Mouse (Mus musculus) mouse embryonic stem cell (cell line): ENCODE data around the gene Alb.

Experiments used
- in situ Hi-C, 2 experiments: fragments of 300-500 bp; cut with MboI; formaldehyde crosslinking; loops; 1 replicate in 1 of 2; 3 replicates in 1 of 2; pipeline ENCODE4 v1.14.3; 2019 to 2020; ENCODE audit warnings: low sequenced_read_pairs in 2 of 2, low pct_unique_long_range_greater_than_20kb in 1 of 2, mixed read lengths in 1 of 2; ENCODE audit not compliant: unreplicated experiment in 1 of 2

The Alb gene

DNA sequence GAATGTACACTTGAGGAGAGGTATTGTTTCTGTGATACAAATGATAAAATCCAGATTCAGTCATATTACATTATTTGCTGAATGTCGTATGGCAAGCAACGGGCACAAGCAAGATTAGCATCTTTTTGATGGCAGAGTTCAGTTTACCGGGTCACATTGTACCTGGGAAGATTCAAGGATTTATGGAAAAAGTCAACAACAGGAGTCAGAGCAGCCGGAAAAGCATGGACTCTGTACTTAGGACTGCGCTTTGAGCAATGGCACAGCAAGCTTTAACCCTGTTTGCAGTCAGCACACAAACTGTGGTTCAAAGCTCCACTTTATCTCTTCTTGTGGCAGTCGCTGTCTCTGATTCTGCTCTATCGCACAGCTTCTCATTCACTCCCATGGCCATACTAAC is 24.9 kb downstream of the Alb start:
- in situ Hi-C loops: no loop called here

DNA sequence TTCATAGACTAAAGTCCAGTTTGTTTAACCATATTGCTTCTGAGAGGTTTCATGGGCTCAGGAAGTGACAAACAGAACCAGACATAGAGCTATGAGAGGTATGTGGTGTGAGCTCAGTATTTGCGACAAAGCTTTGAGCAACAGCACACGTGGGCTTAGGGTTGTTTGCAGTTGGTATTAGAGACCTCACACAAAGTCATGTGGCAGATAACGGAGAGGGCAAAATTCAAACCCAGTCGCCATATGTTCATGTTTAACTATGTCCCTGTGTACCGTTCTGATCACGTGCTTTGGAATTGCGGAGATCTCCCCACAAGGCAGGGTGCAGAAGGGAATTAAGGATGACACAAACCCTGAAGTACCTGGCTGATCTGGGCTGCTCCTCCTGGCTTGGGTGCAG is 27.6 kb downstream of the Alb start:
- in situ Hi-C loops: no loop called here

DNA sequence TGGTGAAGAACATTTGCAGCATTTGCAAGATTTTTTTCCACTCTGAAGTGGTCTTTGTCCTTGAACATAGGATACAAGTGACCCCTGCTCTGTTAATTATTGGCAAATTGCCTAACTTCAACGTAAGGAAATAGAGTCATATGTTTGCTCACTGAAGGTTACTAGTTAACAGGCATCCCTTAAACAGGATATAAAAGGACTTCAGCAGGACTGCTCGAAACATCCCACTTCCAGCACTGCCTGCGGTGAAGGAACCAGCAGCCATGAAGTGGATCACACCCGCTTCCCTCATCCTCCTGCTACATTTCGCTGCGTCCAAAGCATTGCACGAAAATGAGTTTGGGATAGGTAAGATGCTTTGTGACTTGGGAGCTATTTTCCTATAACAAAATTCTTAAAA is 29.8 kb downstream of the Alb start, which contains the start of gene Afp:
Gene Afp, plus strand, starts transcription at position 220 of the 400 bp plus-strand sequence.
- in situ Hi-C loops: no loop called here

DNA sequence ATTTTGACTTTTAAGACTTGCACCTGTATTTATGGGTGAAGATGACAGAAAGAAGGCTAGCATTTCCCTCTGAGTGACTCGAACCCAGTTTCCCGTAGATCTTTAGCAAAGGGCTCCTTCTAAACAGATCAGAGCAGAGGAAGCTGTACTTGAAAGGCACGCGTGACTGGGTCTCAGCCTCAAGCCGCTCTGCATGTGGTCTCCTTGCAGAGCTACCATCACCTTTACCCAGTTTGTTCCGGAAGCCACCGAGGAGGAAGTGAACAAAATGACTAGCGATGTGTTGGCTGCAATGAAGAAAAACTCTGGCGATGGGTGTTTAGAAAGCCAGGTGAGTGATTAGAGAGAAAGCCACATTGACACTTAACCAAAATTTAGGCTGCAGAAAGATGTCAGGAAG is 31.7 kb downstream of the Alb start:
- in situ Hi-C loops: no loop called here

DNA sequence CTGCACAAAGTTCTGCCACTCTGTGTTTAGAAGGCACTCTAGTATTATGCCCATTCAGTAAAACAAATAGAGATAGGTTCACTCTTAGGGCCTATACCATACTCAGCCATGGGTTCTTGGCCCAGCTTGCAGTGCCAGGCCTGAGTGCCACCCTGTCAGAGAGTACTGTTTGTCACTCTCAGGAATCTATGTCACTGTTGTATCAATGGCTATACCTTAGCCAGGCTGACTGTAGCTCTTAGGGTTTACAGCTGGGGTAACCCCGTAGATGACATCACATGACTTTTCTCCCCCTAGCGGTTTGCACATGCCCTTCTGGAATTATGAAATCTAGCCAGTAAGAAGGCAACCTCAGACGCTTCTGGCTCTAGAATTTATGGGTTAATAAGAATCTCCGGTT is 33.6 kb downstream of the Alb start:
- in situ Hi-C loops: no loop called here

- in situ Hi-C loops: no loop called here
Observed at GRCm38 (mm10) chr5:90499509-90499908, 38.8 kb downstream of the Alb start.

GRCm38 (mm10) chr5:90500714-90501113 is 40.0 kb downstream of the Alb start:
- in situ Hi-C loops: loop anchor here in 1 of 2 experiments (5.0 kb wide), 1 partner anchor 298 kb away; no protein-coding TSS in a partner anchor

DNA sequence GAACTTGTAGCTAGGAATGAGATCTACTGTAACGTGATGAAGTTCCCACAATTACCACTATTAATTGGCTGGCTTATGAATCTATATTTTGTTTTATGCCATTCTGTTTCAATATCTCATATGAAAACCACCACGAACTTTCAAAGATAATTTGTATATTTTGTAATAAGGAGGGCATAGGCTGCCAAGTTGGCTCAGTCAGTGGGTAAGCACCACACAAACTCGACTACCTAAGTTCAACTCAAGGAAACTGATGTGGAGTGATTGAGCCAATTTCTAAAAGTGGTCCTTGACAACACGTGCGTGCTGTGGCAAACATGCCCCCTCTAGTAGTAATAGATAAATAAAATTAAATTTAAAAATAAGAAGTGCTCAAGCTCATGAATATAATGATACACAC is 41.1 kb downstream of the Alb start:
- in situ Hi-C loops: loop anchor here in 1 of 2 experiments (5.0 kb wide), 1 partner anchor 299 kb away; no protein-coding TSS in a partner anchor

DNA sequence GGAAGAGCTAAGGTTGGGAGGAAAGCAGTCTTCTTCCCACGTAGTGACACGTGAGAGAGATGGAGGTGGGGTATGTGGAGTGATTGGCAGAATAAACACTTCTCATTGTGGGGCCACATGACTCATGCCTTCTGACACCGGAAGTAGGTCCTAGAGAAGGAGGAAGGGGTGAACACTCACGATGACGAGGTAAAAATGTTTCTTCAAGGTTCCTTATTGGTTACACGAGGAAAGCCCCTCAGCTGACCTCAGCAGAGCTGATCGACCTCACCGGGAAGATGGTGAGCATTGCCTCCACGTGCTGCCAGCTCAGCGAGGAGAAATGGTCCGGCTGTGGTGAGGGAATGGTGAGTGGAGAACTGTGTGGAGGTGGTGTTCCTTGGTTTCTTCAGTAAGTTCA is 44.0 kb downstream of the Alb start:
- in situ Hi-C loops: loop anchor here in 1 of 2 experiments (5.0 kb wide), 1 partner anchor 302 kb away; no protein-coding TSS in a partner anchor

- in situ Hi-C loops: no loop called here
Observed at GRCm38 (mm10) chr5:90506507-90506906, 45.8 kb downstream of the Alb start.

DNA sequence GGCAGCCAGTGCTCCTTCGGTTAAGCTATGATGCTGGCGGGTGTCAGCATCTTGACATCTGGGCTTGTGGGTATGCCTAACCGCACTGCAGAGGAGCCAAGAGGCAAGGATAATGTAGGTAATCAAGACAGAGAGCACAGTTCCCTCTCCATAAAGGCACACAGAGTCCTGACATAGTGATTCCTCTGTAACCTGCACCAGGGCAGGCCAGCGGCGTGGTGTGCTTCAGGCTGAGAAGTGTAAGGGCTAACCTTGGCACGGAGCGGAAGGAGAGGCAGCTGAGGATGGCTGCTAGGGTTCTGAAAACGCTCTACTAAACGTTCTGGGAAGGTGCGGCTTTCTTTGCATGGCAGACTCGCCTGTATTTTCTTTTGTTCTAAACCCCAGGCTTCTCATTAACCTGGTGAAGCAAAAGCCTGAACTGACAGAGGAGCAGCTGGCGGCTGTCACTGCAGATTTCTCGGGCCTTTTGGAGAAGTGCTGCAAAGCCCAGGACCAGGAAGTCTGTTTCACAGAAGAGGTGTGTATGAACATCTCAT is 46.8 kb downstream of the Alb start:
- in situ Hi-C loops: no loop called here

DNA sequence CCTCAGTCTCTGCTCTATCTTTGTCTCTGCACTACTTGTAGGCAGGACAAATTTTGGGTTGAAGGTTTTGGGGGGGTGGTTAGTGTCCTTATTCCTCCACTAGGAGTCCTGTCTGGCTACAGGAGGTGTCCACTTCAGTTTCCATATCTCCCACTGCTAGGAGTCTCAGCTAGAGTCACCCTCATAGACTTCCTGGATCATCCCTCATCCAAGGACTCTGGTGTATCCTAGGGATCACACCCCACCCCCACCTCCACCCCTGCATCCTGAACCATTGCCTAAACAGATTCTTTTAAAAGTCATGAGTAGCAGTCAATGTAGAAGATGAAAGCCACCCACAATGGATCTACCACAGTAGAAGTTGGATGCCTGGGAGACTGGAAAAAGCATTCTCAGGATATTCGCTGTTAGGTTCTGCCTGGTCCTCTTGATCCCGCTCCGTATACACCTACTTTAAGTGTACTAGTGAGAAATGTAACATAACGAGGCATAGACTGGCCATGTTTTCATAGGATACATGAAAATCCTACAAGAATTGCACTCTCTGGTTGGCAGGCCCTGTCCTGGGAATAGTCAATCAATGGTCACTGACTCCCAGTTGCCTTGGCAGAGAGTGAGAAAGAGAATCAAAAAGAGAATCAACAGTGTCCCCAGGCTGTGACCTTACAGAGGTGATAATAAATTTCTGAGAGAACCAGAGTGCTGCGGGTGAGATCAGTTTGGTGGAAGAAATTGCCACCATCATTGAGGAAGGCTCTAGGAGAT is 49.3 kb downstream of the Alb start:
- in situ Hi-C loops: no loop called here

DNA sequence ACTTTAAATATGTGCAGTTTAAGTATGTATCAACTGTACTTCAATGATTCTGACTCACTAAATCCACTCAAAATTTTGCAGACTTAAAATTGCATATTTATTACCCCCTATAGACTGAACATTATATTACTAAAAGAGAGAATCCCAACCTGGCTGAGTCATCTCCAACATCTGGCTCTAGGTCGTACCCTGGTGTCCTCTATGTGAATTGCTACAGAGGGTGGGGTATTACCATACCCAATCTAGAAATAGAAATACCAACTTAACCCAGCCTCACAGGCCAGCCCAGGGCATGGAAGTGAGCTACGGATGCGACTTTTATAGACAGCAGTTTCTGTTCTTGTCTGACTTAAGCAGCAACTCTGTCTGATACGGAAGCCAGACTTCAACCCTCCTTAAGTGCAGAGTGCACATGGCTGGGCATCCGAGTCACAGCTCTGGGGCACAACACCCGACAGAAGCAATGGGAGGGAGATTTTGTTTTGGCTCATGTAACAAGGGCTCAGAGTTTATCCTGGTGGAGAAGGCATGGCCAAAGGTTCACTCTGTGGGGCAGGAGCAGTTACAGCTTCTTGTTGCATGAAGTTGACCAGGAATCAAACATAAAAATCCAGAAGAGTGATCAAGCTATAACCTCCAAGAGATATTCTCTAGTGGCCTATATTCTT is 51.7 kb downstream of the Alb start:
- in situ Hi-C loops: no loop called here

DNA sequence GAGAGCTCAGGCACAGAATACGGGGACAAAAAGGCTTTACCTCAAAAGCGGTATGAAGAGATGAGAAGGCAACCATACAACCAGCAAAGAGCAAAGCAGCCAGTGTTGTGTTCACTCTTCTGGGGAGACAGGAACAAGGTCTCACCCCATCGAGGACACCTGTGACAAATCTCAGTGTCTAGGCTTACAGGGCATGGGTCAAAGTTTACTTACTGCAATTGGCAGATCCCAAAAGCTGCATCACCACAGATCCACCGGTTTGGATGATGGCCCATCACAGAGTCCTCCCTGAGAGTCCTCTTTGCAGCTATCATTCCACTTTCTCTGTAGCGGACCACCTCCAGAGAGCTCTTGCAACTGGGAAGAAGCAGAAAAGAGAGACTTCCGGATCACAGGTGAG is 54.9 kb downstream of the Alb start:
- in situ Hi-C loops: no loop called here

- in situ Hi-C loops: no loop called here
Observed at GRCm38 (mm10) chr5:90518356-90519100, 57.8 kb downstream of the Alb start, which contains the start of gene Afm. Gene Afm, plus strand, starts transcription at chr5:90518932.
